Mouse (Mus musculus) neural tube, embryonic 11.5 days (tissue): ENCODE measurements around the gene Exo5. TPM values are rescaled to one million over a fixed set of nuclear protein-coding genes. Genes with fewer than 3 reads are reported as not detected.

Experiments used
- microRNA-seq: library from miRNA; unstranded; fragments of <30 nt; microRNA quantifications from one replicate; pipeline ENCODE4, GENCODE M21; 2016
- polyA plus RNA-seq: library from polyadenylated mRNA; unstranded; fragments of >200 nt; fragmentation: Nextera tagmentation; extraction: Ambion mirVana; gene quantifications from 2 replicates; pipeline ENCODE4 v1.2.1, GENCODE M21; 2014

Exo5 gene
- polyA plus RNA-seq, 1 experiment from 2014 or later = 32.8 TPM

Small RNA genes lying within 50 kb of the gene (microRNA-seq; reads per million reads assigned to microRNA genes)
- gene Mir7015 = not detected

Other genes starting within 250 kb of the Exo5 start
- gene Kcnq4, start 176.4 kb downstream of the Exo5 start, polyA plus RNA-seq = 2.9 and 3.3 TPM in 2 replicates
- gene Nfyc, start 93.4 kb downstream of the Exo5 start, polyA plus RNA-seq = 119 and 126 TPM in 2 replicates
- 4.6 and 5.2 TPM in 2 replicates for gene Rims3, start 70.2 kb downstream of the Exo5 start, polyA plus RNA-seq
- 9.3 and 9.7 TPM in 2 replicates for gene Zfp69, start 26.7 kb upstream of the Exo5 start, polyA plus RNA-seq
- 22.5 and 24.7 TPM in 2 replicates for gene Smap2, start 92.2 kb upstream of the Exo5 start, polyA plus RNA-seq
- 8.4 and 8.5 TPM in 2 replicates for gene Col9a2, start 114.4 kb upstream of the Exo5 start, polyA plus RNA-seq
- gene Zmpste24, start 173.2 kb upstream of the Exo5 start, polyA plus RNA-seq = 25.8 and 29.3 TPM in 2 replicates
- 0.47 TPM in 1 of 2 replicates, not detected in the other for gene Tmco2, start 184.2 kb upstream of the Exo5 start, polyA plus RNA-seq